Mouse (Mus musculus): ENCODE data around the gene Cltb.
"Not testable (repeated sequence)": the region's sequence is repeated elsewhere in the genome, so short reads cannot be mapped to it uniquely, and the experiment has no call there.

The Cltb gene

GRCm38 (mm10) chr13:54610972-54611754 lies at the start of gene Cltb:
TSS of gene Cltb (minus strand) at chr13:54611344.
- peak; percentile 68 for DNase-seq (ENCODE audit: low spot score)

DNA sequence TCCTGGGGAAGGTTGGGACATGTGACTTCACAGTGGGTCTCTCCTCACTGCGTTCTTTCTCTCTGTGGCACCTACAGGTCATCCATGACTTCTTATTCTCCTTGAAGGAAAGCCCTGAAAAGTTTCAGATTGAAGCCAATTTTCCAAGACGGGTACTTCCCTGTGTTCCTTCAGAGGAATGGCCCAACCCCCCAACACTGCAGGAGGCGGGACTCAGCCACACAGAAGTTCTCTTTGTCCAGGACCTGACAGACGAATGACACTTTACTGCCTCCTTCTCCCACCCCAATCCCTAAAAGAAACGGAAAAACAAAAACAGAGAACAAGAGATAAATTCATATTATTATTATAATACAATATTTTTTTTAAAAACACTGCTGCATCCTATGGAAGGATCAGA lies 49.7 kb upstream of the Cltb start:
- no peak for DNase-seq (ENCODE audit: low spot score)

DNA sequence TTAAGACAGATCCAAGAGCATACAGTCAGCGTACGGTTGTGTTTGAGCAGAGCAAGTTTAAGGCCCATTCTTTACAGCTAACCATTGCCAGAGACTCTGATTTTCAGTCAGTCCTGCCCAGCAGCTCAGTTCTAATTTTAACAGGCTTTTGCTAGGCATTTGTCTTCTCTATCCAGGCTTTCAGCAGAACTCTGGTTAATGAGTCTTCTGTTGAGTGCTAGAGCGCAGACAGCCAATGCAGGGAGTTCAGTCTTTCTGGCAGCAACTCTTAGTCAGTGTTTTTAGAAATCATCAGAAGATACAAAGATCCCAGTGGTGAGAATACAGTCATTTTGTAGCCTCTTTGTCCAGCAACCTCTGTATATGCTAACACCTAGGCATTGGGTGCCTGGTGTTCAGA lies 39.3 kb upstream of the Cltb start:
- DNase-seq (ENCODE audit: low spot score): no peak

- DNase-seq (ENCODE audit: low spot score): no peak
These were observed 23.9 kb upstream of the Cltb start for GRCm38 (mm10) chr13:54635011-54635410.

DNA sequence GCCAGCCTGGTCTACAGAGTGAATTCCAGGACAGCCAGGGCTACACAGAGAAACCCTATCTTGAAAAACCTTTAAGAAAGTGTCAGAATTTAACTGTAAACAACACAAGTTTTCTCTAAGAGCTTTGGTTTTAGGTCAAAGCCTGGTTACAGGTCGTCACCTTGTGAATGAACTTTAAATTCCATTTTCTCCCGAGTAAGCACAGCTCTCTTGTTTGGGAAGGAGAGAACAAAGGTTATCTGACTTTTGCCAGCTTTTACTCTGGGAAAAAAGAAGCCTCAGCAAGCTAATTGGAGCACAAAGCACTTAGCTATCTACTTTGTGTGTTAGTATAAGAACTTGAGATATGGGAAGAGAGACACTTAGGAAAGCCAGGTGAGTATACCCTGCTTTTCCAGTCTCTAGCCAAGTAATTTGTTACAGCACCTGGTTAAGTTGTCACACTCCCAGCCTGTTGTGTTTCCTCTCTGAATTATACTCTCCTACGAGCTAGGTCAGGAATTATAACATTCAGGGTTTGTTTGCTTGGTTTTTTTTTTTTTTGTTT lies 21.7 kb upstream of the Cltb start:
- DNase-seq (ENCODE audit: low spot score): no peak

GRCm38 (mm10) chr13:54629128-54629527 lies 18.0 kb upstream of the Cltb start:
- DNase-seq (ENCODE audit: low spot score): no peak

DNA sequence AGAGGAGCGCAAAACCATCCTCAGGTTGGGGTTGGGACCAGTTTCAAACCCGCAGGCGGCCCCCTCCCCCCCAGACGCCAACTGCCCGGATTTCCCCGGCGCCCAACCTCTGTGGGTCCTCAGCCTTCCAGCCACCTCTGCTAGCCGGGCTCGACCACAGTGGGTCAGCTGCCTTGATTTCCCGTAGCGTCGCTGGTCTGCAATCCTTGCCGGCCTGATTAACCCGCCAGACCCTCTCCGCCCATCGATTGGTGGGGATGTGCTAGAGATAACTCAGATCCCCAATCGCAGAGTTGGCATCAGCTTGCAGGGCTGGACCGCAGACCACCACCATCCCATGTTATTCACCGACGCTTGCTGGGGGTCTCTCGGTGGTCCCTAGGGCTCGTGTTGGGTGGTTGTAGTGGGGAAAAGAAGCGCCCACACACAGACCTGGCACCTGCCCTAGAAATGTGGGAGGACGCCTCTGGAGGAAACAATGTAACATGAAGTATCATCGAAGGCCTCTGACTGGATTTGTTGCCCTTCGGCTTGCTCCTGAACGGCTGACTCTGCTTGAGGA lies 10.9 kb upstream of the Cltb start:
- DNase-seq (ENCODE audit: low spot score): peak; percentile 29

DNA sequence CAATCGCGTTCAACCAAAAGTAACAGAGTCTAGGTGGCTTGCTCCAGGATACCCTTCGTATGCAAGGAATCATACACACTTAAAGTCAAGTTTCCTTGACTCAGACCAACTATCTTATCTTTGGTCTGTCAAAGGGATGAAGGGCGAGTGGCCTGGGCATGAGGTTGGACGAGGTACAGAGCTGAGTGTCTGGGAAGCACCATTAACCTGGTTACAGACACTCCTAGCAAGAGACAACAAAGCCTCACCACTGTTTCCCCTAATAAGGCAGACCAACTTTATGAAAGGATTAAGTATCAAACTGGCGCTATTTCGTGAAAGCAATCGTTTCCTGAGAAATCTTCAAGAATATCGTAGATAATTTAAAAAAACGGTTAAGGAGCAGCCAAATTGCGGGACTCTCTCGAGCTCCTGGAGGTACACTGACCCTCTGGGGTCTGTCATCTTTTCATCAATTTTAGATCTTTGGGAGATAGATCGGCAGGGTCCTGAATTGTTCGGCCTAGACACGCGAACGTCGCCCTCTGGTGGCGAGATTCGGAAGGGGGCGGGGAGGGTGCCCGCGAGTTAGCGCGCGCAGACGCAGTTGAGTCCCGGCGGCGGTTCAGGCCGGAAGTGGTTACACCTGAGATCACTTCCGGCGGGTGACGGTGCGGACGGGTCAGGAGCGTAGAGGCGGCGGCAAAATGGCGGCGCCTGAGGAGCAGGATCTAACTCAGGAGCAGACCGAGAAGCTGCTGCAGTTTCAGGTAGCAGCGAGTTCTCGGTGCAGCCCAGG lies 10.2 kb upstream of the Cltb start, which contains the start of gene Faf2:
Gene Faf2 (plus strand): TSS at position 630 of the 778 bp plus-strand sequence.
- peak; percentile 93 for DNase-seq (ENCODE audit: low spot score)

- DNase-seq (ENCODE audit: low spot score): no peak
These were observed 5.9 kb upstream of the Cltb start for GRCm38 (mm10) chr13:54616998-54617397.

DNA sequence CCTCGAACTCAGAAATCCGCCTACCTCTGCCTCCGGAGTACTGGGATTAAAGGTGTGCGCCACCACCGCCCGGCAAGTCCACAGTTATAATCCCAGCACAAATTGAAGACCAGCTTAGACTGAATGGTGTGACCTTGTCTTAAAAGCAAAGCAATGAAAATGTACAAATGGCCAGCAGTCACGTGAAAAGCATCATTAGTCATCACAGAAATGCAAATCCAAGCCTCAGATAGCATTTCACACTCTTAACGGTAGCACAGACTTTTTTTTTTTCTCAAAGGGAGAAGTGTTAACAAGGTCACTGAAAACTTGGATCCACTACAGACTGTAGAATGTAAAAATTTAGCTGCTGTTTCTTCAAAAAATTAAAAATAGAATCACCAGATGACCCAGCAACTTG lies 5.2 kb upstream of the Cltb start:
- no peak for DNase-seq (ENCODE audit: low spot score)

GRCm38 (mm10) chr13:54613141-54613540 lies 2.0 kb upstream of the Cltb start:
- DNase-seq (ENCODE audit: low spot score): not testable (repeated sequence)

DNA sequence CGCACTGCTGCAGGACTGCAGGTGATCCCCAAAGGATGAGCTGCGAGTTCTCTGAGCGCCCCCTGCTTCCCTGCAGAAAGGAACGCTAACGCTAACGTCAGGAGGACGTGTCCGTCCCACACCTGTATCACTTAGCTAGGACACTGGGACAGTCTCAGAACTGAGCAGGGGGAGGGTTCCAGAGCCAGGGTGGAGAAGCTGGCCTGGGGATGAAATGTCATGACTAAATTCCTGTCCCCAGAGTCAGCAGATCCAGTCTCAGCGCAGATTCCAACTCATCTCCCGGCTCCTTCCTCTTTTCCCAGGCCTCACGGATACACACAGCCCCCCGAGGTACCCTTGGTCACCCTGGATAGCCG lies 552 bp downstream of the Cltb start:
- peak; percentile 26 for DNase-seq (ENCODE audit: low spot score)

DNA sequence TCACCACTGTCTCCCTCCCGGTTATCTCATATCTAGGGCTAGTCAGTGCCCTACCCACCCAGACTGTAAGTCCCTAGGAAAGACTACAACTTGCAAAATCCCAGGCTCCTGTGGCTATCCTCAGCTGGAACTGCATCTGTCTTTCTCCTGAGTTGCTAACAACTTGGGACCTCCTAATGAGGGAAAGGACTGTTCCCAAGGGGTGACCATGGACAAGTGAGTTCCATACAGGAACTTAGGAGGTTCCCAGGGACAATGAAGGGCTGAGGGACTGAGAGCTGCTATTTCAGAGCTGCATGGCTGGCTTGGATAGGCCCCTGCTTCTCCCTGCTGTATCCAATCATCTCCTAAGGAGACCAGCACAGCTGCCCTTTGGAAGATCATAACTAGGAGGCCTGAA lies 1.8 kb downstream of the Cltb start:
- no peak for DNase-seq (ENCODE audit: low spot score)

DNA sequence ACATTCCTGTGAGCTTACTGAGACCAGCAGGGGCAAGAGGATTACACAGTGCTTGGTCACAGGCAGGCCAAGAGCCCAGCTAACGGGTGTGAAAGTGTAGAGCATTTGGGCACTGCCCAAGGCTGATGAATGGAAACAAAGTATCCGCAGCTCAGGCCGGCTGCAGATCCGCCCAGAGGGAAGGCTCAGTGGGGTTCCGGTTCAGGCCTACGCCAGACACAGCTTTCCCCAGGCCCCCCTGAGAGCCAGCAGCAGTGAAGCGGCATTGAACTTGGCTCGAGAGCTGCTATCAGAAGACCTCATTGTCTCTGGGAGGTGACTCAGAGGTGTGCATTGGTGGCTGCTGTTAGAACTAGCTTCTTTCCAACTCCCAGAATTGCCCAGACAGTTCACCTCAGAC lies 2.5 kb downstream of the Cltb start:
- DNase-seq (ENCODE audit: low spot score): no peak

DNA sequence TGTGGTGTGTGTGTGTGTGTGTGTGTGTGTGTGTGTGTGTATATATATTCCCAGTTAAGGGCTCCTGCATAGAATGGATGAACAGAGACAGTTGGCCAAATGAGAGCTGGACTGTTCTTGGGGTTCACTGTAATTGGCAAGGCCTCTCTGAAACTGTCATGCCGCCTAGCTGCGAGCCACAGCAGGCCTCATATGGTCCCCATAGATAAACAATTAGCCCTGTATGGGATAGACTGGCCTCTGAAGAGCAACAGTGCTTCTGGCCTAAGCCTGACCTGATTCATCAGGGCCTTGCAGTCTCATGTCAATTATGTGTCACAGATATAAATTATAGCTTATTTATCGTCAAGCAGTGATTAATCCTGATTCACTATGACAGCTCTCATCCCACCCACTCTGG lies 3.1 kb downstream of the Cltb start:
- DNase-seq (ENCODE audit: low spot score): peak; percentile 57

DNA sequence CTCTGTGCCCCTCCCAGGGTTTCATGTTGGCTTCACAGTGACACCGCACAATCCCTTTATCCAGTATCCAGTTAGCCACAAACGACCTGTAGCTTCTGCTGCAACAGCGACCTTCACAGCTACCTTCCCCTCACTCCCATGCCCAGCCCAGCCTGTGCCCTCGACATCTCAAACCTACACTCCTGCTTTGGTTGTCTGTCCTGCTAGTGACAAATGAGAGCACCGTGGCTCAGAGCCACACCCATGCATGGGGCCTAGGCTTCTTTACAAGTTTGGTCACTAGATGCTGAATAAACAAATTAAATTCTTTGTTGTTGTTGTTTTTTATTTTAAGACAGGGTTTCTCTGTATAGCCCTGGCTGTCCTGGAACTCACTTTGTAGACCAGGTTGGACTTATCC lies 3.9 kb downstream of the Cltb start:
- peak; percentile 34 for DNase-seq (ENCODE audit: low spot score)

DNA sequence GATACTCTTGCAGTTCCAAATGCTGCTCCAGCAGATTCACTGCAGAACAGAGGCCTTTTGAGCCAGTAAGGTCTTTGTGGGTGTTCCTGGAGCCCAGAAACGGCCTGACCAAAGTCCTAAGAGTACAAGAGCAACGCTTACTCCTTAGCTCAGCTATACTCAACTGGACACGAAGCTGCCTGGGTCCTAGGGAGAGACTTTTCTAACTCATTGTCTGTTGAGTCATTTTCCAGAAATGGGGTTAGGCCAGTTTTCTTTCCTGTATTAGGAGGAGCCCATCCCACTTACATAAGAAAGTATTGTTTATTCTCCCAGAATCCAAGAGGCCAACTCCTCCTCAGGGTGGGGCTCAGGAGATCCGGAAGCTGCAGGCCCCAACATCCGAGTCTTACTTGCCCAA lies 5.7 kb downstream of the Cltb start:
- DNase-seq (ENCODE audit: low spot score): no peak

- no peak for DNase-seq (ENCODE audit: low spot score)
These were observed 6.9 kb downstream of the Cltb start for GRCm38 (mm10) chr13:54604221-54604620.

DNA sequence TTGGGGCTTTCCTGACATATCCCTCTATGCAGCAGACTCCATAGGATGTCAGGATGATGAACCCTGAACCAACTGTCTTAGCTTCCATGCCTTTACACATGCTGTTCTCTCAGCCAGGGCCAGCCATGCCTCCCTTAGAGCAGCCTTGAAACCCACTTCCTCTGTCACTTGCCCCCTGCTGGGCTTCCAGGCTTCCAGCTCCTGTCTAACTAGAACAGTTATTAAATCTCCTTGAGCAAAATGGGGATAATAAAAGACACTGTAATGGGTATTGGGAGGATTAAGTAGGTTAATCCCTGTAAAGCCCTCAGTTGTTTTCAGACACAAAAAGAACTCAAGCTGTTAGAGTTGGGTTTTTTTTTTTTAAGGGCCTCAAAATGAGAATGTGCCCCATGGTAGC lies 7.6 kb downstream of the Cltb start:
- no peak for DNase-seq (ENCODE audit: low spot score)

- DNase-seq (ENCODE audit: low spot score): no peak
These were observed 8.5 kb downstream of the Cltb start for GRCm38 (mm10) chr13:54602639-54603111.

DNA sequence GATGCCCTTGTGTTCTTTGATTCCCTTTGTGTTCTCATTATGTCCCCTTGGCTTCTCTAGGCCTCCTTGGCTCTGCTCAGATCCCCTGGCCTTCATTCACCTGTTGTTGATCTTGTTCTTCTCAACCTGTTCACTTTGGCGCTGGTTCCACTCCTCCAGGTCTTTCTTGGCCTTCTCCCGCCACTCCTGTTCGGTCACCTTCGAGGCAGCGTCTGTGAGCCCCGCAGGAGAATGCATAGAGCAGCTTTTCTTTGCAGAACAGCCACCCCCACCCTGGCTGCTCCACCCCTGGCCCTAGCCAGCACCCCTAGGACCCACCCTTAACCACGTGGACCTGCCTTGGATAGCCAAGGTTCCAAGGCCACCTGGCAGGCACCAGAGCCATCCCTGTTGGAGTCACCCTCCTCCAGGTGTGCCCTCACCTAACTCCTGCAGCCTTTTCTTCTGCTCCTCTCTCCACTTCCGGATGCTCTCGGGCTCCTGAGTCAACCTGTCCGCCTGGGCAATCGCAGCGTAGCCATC lies 12.5 kb downstream of the Cltb start:
- no peak for DNase-seq (ENCODE audit: low spot score)

DNA sequence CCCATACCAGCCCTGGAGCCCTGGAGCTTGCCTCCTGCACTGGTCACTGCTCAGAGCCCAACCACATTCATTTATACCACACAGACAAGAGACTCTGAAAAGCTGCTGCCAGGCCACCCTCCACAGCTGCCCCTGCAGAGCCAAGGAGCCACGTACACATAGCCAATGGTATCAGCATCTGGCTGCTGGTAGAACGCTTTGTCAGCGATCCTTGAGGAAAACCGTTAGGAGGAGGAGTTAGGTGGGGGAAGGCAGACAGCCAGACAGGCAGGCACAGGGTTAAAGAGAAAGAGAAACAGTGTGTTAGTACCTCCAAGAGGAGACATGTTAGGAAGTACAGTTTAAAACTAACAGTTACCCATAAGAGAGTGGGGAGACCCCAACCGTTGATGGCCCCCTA lies 14.3 kb downstream of the Cltb start:
- no peak for DNase-seq (ENCODE audit: low spot score)

All from c-Kit-positive CD71-positive TER-119-positive erythroid progenitor cells, embryonic 14.5 days (primary cell).